Mouse (Mus musculus) natural killer cell, adult 2 months (primary cell): Measurements from ENCODE around the gene Gbgt1.

ENCODE experiments used
- DNase-seq, 2 experiments: peaks; one replicate each; pipeline ENCODE4 v3.0.0; 2022; ENCODE audit warnings: low spot score in 2 of 2

The Gbgt1 gene

DNA sequence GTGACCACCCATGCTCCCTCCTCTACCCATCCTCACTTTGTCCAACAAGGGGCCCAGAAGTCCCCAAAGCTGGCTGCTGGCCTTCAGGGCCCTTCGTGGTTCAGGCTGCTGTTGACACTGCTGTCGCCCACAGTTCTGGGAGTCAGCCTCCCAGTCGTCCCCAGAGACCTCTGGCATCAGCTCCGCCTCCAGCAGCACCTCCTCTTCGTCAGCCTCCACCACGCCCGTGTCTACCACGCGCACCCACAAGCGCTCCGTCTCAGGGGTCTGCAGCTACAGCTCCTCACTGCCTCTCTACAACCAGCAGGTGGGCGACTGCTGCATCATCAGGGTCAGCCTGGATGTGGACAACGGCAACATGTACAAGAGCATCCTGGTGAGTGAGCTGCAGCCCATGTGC, 52.5 kb downstream of the Gbgt1 start:
- no peak for DNase-seq

DNA sequence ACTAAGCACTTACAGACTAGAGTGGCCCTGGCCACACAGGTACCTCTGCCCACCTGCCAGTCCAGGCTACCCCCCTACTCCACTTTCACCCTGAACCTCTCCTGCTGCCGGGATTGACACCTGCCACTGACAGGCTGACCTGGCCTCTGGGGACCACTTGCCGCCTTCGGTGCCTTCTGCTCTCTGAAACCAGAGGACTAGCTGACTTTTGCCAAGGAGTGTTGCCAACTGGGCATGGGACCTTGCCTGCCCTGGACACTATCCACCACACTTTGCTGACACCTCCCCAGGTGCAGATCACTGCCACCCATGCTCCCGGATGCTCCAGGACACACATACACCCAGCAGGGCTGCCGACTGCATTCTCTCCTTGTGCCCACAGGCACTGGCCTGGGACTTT, 55.6 kb downstream of the Gbgt1 start:
- no peak for DNase-seq
